Mouse (Mus musculus): ENCODE measurements around the gene Zkscan1.
"Not testable (repeated sequence)": the region's sequence is repeated elsewhere in the genome, so short reads cannot be mapped to it uniquely, and the experiment has no call there.

The Zkscan1 gene

DNA sequence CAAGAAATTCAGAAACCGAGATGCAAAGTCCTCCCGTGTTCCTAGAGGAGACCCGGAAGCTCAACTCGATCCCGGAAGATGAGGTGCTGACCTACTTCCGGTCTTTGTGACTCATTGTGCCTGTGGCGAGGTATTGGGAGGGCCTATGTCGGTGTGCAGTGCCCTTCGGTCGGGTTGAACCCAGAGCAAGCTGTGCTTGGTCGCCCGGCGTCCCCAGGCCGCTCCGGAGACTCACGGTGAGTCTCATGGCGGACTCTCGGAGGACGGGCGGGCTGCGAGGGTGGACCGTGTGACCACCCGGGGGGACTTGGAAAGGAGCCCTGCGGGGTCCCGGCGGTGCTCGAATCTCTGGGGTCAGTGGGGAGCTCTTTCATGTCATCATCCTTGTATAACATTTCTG lies at the start of gene Zkscan1:
Gene Zkscan1, plus strand, starts transcription at position 89 of the 400 bp plus-strand sequence.
- peak; percentile 22 for DNase-seq (ENCODE audit: low spot score)

DNA sequence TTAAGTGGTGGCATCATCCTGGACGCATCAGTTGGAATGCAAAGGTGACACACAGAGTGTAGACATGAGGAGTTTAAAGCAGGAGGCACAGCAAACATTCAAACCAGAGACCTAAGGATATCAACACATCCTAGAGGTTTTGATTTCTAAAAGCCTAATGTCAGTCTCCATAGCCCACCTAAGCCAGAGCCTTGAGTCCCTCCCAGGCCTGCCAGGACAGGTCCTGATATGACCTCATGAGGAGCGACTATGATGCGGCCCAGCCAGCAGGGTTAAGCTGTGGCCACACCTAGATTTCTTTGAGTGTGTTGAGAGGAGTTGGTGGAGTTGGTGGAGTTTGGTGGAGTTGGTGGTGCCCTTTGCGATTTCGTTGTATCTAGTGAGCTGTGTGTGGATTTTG lies 32.0 kb upstream of the Zkscan1 start, which contains the start of gene Smok3c:
Gene Smok3c, plus strand, starts transcription at position 301 of the 400 bp plus-strand sequence.
- DNase-seq (ENCODE audit: low spot score), result not testable (repeated sequence)

DNA sequence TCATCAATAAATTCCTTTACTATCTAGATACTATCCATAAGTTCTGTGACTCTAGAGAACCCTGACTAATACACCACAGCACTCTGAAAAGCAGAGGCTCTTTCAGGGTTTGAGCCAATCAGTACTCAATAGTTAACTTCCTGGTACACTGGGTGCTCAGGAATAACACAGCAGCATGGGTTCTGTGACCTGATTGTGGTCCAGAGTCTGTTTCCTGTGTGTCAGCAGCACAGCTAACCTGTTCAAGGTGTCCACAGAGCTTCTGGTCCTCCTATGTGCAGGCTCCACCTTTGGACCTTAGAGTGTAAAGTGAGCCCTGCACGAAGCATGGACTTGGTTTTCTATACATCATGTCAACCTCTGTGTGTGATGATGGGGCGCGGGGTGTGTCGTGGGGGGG lies 11.1 kb upstream of the Zkscan1 start:
- DNase-seq (ENCODE audit: low spot score), result no peak

DNA sequence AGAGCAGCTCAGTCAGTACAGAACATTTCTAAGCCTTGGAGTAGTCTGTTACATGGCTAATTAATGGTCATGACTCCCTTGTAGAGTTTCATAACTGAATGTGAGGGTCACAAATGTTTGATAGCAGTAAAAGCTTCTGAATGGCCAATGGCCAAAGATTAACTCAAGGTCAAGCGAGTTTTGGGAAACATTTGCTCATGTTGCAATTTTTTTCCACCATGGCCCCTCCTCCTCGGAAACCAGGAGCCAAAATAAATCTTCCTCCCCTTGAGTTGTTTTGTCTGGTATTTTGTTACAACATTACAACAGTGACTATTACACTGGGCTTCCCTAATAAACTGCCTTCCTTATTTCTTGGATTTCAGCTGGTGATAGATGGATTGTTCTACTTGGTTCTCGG lies 9.2 kb upstream of the Zkscan1 start:
- DNase-seq (ENCODE audit: low spot score), result no peak

DNA sequence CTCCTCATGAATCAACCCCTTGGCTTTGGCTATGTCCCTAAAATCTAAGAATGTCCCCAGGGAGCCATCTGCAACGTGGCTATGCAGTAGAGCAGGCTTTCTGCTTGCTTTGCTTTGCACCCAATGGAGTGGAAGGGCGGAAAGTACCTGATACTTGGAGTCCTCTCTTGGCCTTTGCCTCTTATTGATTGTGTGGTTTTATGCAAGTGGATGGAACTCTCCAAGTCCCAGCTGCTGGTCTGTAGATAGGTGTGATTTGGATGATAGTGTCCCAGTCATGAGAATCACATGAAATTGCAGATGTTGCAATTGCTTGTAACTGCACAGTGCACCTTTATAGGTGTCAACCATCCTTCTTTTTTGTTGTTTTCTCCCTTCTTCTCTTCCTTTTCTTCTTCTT lies 8.7 kb upstream of the Zkscan1 start:
- no peak for DNase-seq (ENCODE audit: low spot score)

DNA sequence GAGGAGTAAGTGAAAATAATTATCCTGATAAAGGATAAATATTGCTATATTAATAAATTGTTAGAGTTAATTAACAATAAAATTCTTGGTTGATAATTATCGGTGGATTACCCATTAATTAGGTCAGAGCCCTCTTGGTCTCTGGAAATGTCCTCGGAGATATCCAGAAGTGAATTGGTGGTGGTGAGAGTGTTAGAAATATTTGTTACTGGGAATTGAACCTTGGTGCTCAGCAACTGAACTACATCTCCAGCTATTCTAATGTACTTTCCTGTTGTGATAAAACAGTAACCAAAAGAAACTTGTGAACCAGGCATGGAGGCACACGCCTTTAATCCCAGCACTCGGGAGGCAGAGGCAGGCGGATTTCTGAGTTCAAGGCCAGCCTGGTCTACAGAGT lies 4.4 kb upstream of the Zkscan1 start:
- DNase-seq (ENCODE audit: low spot score), result no peak

DNA sequence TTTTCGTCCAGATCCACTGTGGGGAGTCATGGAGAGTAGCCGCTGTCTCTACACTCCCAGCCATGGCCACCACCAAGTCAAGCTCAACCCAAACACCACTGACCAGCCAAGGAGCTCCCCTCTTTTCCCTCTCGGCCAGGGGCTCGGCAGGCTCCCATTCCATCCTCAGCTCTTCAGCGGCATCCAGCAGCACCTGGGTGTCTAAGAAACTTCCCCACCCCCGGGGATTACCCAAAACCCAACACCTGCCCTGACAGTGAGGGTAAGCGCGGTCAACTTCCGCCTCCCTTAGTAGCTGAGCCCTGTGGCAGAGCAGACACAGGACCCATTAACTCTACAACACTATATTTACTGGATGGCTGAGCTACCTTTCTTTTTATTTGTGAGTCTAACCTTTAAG lies 3.4 kb upstream of the Zkscan1 start:
- DNase-seq (ENCODE audit: low spot score), result no peak

DNA sequence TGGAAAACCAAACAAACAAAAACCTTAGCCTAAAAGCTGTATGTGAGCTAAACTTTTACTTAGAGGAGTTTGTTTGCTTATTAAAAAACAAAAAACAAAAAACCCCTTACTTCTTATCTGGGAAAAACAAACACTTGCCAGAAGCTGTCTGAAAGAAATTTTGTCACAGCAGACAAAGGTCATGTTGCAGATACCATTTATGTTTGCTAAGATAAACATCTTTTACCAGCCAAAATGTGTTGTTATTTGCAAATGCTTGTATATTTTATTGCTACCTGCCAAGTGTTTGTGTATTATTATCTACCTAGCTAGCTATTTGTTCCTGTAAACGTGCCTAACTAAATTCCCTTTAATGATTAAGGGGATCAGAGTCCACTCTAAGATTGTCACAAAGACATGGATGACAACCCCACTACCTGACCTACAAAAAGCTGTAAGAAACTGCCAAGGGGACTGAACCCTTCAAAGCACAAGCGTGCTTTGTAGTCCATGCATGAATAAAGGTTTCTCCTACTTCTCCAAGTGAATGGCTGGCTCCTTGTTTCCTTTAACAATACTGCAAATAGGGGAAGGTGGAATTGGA lies 1.5 kb upstream of the Zkscan1 start:
- no peak for DNase-seq (ENCODE audit: low spot score)

DNA sequence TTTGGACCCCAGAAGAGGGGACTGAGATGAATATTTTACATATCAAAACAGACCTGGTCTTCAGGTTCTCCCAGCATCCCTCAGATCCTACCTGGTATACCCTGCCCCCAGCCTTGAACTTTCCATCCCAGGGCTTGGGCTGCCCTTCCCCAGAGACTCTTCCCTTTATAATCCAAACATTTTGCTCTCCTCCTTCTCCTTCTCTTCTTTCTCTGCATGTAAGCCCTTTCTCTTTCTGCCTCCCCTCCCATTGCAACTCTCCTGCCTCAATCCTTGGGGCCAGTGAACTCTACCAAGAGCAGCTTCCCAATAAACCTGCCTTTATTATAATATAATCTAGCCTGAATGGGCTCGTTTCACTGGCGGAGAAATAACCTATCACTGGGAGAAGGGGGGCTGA lies 948 bp upstream of the Zkscan1 start:
- DNase-seq (ENCODE audit: low spot score), result no peak

DNA sequence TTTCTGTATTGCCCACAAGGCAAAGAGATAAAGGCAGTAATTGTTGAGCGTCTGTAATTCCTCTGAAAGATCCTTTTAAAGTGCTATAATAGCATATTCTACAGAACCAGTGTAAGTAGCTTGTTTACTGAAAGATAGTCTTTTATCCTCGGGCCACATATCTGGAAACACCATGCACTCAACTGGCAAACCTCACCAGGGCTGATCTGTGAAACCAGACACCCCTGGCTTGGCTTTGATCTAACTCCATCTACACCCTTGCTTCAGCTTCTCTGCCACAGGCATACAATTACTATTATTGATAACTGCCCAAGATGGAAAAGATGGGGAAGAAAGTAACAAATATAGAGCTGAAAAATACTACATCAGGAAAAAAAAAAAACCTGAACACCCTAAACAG lies 377 bp upstream of the Zkscan1 start:
- no peak for DNase-seq (ENCODE audit: low spot score)

DNA sequence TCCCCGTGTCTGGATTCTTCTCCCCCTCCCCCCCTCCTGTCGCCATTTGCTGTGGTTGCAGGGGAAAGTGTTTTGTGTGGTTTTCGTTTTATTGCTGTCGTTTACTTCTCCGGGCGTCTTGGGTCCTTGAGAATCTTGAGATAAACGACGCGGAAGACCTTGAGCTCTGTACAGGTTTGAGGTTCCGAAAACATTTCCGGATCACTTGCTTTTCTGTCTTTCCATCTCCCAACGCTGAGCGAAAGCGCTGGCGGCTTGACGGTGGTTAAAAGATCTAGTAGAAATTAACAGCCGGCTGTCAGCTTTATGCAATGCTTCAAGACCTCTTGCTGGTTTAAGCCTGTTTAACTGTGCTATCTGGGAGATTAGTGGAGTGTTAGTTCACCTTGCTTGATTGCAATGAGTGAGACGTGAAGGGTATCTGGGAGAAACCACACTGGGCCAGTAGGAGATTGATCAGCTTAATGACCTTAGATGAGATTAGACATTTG lies 582 bp downstream of the Zkscan1 start:
- no peak for DNase-seq (ENCODE audit: low spot score)

DNA sequence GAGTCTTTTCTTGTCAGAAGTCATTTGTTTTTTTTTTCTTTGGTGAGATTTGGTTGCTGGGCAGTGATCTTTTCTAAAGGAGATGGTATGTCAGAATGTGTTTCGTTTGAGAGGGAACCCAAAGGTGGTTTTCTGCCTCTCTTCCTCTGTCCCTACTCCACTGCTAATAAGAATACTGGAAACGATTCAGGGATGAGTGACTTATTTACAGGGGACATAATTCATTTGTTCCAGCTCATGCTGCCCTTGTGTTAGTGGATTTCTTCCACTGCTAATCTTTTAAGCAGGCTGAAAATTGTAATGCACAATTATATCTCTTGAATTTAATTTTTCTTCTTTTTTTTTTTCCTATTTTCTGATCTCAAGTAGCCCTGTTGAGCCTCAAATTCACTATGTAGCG lies 2.0 kb downstream of the Zkscan1 start:
- DNase-seq (ENCODE audit: low spot score), result no peak

DNA sequence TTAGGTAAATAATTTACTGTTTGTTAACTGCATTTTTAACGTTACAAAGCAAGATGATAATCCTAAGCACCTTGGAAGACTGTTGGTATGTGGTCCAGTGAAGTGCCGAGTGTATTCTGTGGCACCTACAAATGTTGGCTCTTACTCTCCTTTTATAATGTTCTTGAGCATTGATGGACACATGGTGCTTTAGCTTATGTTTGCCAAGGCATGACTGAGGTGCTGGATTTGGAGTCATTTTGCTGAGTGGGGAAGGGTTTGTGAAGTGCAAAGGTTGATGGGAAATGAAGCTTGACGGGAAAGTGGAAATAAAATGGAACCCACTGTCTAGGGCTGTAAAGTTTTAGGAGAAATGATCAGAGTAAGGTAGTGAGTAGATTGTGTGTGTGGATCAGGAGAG lies 3.5 kb downstream of the Zkscan1 start:
- no peak for DNase-seq (ENCODE audit: low spot score)

DNA sequence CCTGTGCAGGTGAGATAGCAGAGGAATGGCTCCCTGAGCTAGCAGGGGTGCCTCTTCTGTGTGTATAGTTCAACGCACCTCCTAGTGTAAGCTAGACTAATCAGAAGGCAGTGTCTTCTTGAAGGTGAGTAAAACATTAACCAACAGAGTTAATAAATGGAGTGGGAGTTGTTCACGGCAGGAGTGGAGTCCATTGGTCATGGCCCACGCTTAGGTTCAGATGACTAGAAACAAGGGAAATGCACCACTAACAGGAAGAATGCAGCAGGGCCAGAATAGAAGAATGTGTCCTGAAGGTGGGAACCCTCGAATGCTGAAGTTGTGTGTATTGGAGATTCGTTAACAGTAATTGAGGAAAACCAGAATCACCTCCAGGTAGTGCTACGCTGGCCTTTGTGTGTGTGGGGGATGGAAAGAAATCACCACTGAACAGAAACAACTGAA lies 4.2 kb downstream of the Zkscan1 start:
- no peak for DNase-seq (ENCODE audit: low spot score)

DNA sequence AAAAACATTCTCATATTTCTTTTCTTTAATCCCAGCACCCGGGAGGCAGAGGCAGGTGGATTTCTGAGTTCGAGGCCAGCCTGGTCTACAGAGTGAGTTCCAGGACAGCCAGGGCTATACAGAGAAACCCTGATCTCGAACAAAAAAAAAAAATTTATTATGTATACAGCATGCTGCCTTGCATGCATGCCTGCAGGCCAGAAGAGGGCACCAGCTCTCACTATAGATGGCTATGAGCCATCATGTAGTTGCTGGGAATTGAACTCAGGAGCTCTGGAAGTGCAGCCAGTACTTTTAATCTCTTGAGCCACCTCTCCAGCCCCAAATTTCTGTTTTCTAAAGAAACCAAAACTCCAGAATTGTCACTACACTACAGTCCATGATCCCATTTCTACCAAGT lies 5.4 kb downstream of the Zkscan1 start:
- no peak for DNase-seq (ENCODE audit: low spot score)

DNA sequence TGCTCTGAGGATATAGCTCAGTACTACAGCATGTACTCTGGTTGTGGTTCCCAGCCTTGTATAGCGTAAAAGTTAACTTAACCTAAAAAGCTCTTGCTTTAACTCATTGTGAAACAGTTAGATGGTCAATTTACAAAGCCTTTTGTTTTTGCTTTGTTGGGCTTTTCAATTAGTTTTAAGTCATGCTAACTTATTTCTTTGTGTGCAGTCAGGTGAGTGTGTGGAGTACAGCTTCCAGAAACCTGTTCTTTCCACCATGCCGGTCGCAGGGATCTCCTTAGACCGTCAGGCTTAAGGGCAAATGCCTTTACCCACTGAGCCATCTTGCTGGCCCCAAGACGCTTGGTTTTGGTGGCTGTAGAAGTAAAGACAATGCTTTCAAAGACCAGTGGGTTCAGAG lies 5.9 kb downstream of the Zkscan1 start:
- DNase-seq (ENCODE audit: low spot score), result no peak

DNA sequence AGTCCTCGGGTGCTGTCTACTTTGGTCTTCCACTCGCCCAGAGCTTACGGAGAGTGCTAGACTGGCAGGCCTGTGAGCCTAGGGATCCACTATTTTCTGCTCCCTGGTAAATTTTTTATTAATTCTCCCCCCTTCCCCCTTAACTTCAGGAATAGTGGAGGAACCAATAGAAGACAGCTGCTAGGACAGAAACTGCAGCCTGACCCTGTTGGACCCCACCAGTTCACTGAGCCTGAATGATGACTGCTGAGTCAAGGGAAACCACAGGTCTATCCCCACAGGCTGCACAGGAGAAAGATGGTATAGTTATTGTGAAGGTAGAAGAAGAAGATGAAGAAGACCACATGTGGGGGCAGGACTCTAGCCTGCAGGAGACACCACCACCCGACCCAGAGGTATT lies 7.9 kb downstream of the Zkscan1 start:
- no peak for DNase-seq (ENCODE audit: low spot score)

DNA sequence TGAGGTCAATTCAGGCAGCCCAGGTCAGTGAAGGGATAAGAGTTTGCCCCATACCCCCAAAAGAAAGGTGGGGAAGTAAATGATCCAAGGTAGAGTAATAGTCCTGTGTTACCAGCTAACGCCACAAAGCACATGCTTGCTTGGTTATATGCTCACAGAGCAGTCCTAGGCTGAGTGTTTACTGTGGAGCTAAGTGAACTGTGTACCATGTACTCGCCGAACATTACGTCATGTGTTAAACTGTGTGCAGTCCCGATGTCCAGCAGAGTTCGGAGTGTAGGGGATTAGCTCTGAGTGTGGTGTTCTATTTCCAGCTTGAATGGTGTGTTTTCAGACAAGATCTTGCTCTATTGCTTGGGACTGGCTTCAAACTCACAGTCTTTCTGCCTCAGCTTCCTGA lies 9.6 kb downstream of the Zkscan1 start:
- DNase-seq (ENCODE audit: low spot score), result no peak

DNA sequence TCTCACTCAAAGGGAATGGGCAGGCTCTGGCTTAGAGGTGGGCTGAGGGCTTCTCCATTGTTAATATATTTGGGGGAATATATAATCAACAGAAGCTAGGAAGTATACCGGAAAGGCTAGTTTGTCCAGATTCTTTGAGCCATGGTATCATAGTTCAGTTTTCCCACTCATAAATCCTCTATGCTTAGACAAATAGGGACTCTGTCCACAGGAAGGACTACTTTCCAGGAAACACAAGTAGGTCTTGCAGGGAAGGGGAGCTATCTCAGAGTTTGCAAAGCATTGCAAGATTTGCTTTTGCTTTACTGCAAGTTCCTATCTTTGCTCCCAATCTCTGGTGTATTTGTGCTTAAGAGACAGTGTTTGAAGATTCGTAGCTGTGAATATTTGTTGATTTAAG lies 20.1 kb downstream of the Zkscan1 start:
- no peak for DNase-seq (ENCODE audit: low spot score)

DNA sequence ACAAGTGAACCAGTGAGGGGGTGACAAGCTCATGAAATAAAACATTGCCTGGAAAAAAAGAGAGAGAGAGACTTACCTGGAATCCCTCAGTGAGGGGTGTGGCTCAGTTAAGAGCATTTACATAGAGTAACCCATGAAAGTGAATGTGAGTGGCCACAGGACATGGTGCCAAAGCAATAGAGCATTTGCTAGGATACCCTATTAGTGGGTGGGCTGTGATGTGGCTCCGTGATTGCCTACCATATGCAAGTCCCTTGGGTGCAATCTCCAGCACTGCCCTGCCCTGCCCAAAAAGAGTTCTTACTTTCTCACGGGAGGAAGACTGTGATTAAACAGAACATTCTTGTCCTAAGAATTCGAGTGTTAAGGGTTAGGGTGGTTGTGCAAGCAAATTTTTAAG lies 22.2 kb downstream of the Zkscan1 start:
- DNase-seq (ENCODE audit: low spot score), result no peak

DNA sequence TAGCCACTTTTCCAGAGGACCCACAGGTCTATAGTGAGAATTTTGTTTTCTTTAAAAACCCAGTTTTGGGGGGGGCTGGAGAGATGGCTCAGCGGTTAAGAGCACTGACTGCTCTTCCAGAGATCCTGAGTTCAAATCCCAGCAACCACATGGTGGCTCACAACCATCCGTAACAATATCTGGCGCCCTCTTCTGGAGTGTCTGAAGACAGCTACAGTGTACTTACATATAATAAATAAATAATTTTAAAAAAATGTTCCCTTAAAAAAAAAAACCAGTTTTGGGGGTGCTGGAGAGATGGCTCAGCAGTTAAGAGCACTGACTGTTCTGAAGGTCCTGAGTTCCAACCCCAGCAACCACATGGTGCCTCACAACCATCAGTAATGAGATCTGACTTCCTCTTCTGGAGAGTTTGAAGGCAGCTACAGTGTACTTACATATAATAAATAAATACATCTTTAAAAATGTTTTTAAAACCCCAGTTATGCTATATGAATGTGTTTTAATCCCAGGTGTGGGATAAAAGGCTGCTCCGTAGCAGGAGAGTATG lies 25.0 kb downstream of the Zkscan1 start:
- DNase-seq (ENCODE audit: low spot score), result not testable (repeated sequence)

DNA sequence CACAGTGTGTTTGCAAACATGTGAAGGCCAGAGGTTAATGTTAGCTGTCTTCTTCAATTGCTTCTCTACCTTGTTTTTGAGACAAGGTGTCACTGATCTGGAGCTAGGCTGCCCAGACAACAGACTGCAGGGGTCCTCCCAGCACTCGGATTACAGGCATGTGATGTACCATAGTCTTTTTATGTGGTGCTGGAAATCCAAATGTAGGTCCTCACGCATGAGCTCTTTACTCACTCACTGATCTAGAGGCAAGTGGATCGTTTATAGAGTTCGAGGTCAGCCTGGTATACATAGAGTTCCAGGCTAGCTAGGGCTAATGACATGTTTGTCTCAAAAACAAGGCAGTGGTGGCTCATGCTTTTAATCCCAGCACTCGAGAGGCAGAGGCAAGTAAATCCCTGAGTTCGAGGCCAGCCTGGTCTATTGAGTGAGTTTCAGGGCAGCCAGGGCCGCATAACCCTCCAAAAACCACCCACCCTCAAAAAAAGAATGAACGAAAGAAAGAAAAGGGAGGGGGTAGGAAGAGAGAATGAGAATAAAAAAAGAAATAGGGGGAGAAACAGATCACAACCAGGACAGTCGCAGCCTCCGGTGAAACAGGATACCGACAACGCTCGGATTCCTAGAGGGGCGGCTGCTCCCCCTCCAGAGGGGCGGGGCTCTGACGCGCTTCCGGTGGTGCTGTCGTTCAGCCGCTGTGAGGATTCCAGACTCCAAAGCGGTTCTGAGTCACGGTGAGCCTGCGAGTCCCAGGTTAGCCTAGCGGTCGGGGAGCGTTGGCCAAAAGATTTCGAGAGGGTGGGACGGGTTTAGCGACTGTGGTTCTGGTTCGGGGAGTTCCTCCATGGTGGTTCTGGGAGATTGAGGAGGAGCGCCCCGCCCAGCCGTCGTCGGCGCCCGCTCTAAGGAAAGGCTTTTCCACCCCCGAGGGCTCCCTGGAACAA lies 31.6 kb downstream of the Zkscan1 start, which contains the start of gene Zscan21:
Gene Zscan21, plus strand, starts transcription at position 649 of the 944 bp plus-strand sequence.
- DNase-seq (ENCODE audit: low spot score), result peak; percentile 67

All from urinary bladder, postnatal 10 days (tissue).